Mouse (Mus musculus) left cerebral cortex, adult 2 months (tissue): ENCODE measurements around the gene Kif2c. TPM values are rescaled to one million over a fixed set of nuclear protein-coding genes. Genes with fewer than 3 reads are reported as not detected.
A peak's percentile ranks its signal among the peaks of the same experiment; 100 is the strongest.
"Not testable (repeated sequence)": the region's sequence is repeated elsewhere in the genome, so short reads cannot be mapped to it uniquely, and the experiment has no call there.

Source experiments
- DNase-seq, 2 experiments: peaks; one replicate each; pipeline ENCODE4 v3.0.0; 2021 to 2022; ENCODE audit warnings: low spot score in 2 of 2, mixed read lengths in 1 of 2; ENCODE audit errors: extremely low spot score in 1 of 2
- H3K27ac ChIP-seq: fragments of 200-600 bp; 2 replicates; pipeline ENCODE4 v1.8.1; 2022
- H3K4me3 ChIP-seq: fragments of 200-600 bp; 2 replicates; pipeline ENCODE4 v1.8.1; 2022
- CTCF ChIP-seq: fragments of 200-600 bp; IDR thresholded peaks from 2 replicates; pipeline ENCODE4 v1.8.1; 2022; ENCODE audit warnings: antibody characterized with exemption, mild to moderate bottlenecking, moderate library complexity
- intact Hi-C: fragments of 180-260 bp; cut with DNase I; formaldehyde crosslinking; loops from one replicate; pipeline ENCODE4 v1.15.1; 2025
- total RNA-seq, 2 experiments: library from RNA; stranded (reverse); gene quantifications; 2 replicates each; pipeline ENCODE4 v1.2.3; 2021

Kif2c gene
- total RNA-seq, 2 experiments from 2014 or later: not detected

- H3K27ac ChIP-seq: no peak overlapping the region
- no peak for DNase-seq
- H3K4me3 ChIP-seq: no peak overlapping the region
- intact Hi-C loops: no loop called here
- TF ChIP-seq CTCF: no peak
Measured at GRCm38 (mm10) chr4:117214250-117214649, 31.8 kb upstream of the Kif2c start.

- peak; percentile 60 for TF ChIP-seq CTCF
Measured at GRCm38 (mm10) chr4:117210147-117211074, 28.0 kb upstream of the Kif2c start.

GRCm38 (mm10) chr4:117209592-117209991 is 27.2 kb upstream of the Kif2c start:
- no peak overlapping the region for H3K27ac ChIP-seq
- no peak for TF ChIP-seq CTCF
- no peak for DNase-seq
- intact Hi-C loops: no loop called here
- H3K4me3 ChIP-seq: no peak overlapping the region

More at GRCm38 (mm10) chr4:117210147-117211074, 28.0 kb upstream of the Kif2c start:
- H3K27ac ChIP-seq: peak overlapping the region; percentile 55
- no peak overlapping the region for H3K4me3 ChIP-seq
- intact Hi-C loops: no loop called here
- DNase-seq: peak in 1 of 2 experiments; percentile 32

GRCm38 (mm10) chr4:117202992-117203354 is 20.5 kb upstream of the Kif2c start:
- no peak overlapping the region for H3K4me3 ChIP-seq
- no peak for TF ChIP-seq CTCF
- no peak for DNase-seq
- intact Hi-C loops: no loop called here
- no peak overlapping the region for H3K27ac ChIP-seq

GRCm38 (mm10) chr4:117202046-117202991 is 19.9 kb upstream of the Kif2c start:
- intact Hi-C loops: no loop called here
- DNase-seq: no peak
- Histone ChIP-seq H3K27ac (peak overlapping the region; percentile 54; the same call in 1 of the 2 replicates), H3K4me3 (peak overlapping the region; percentile 29)
- peak; percentile 63 for TF ChIP-seq CTCF

GRCm38 (mm10) chr4:117191804-117192203 is 9.4 kb upstream of the Kif2c start:
- DNase-seq: no peak
- H3K4me3 ChIP-seq: no peak overlapping the region
- intact Hi-C loops: no loop called here
- H3K27ac ChIP-seq: no peak overlapping the region
- TF ChIP-seq CTCF: no peak

- no peak for TF ChIP-seq CTCF
- intact Hi-C loops: no loop called here
- Histone ChIP-seq H3K4me3 (no peak overlapping the region), H3K27ac (peak overlapping the region; percentile 99)
- DNase-seq: no peak
Measured at GRCm38 (mm10) chr4:117190660-117191059, 8.2 kb upstream of the Kif2c start.

GRCm38 (mm10) chr4:117189856-117190543 is 7.6 kb upstream of the Kif2c start:
- Histone ChIP-seq H3K27ac (peak overlapping the region; percentile 99), H3K4me3 (peak overlapping the region; percentile 46)
- intact Hi-C loops: no loop called here
- TF ChIP-seq CTCF: no peak
- DNase-seq: no peak

- intact Hi-C loops: no loop called here
- H3K27ac ChIP-seq: peak overlapping the region; percentile 99
- TF ChIP-seq CTCF: peak; percentile 94
- H3K4me3 ChIP-seq: peak overlapping the region; percentile 46
- DNase-seq: peak; percentile 74 to 76
Measured at GRCm38 (mm10) chr4:117189382-117189855, 7.0 kb upstream of the Kif2c start.

GRCm38 (mm10) chr4:117188969-117189368 is 6.5 kb upstream of the Kif2c start:
- intact Hi-C loops: no loop called here
- DNase-seq: no peak
- Histone ChIP-seq H3K27ac (peak overlapping the region; percentile 99), H3K4me3 (peak overlapping the region; percentile 46)
- no peak for TF ChIP-seq CTCF

- H3K4me3 ChIP-seq: peak overlapping the region; percentile 55
- peak overlapping the region; percentile 87 for H3K27ac ChIP-seq
- intact Hi-C loops: loop anchor here (2.0 kb wide), 1 partner anchor 26 kb away; the partner anchor contains the start of gene Rps8
- not testable (repeated sequence) for DNase-seq
Measured at GRCm38 (mm10) chr4:117182759-117183096, 289 bp upstream of the Kif2c start.
